Mouse (Mus musculus): ENCODE measurements around the gene Rspry1. TPM values are rescaled to one million over a fixed set of nuclear protein-coding genes. Genes with fewer than 3 reads are reported as not detected.

Rspry1 gene
- polyA plus RNA-seq, 1 experiment from 2014 or later, result 54.8 TPM

Other genes starting within 250 kb of the Rspry1 start
- gene Herpud1, start 215.5 kb upstream of the Rspry1 start, polyA plus RNA-seq (2016; fragmentation: Nextera tagmentation; extraction: Ambion mirVana), result 52.5 and 56.8 TPM in 2 replicates
- gene Nlrc5, start 167.6 kb upstream of the Rspry1 start, polyA plus RNA-seq (2016; fragmentation: Nextera tagmentation; extraction: Ambion mirVana), result 0.06 and 0.23 TPM in 2 replicates
- 10.4 and 11.9 TPM in 2 replicates for gene Cpne2, start 68.9 kb upstream of the Rspry1 start, polyA plus RNA-seq (2016; fragmentation: Nextera tagmentation; extraction: Ambion mirVana)
- gene Fam192a, start 60 bp downstream of the Rspry1 start, polyA plus RNA-seq (2016; fragmentation: Nextera tagmentation; extraction: Ambion mirVana), result 89.6 and 99.7 TPM in 2 replicates
- 205 and 223 TPM in 2 replicates for gene Arl2bp, start 64.7 kb downstream of the Rspry1 start, polyA plus RNA-seq (2016; fragmentation: Nextera tagmentation; extraction: Ambion mirVana)
- gene Pllp, start 94.3 kb downstream of the Rspry1 start, polyA plus RNA-seq (2016; fragmentation: Nextera tagmentation; extraction: Ambion mirVana), result 0.25 and 0.41 TPM in 2 replicates
- gene Ccl22, start 143.7 kb downstream of the Rspry1 start, polyA plus RNA-seq (2016; fragmentation: Nextera tagmentation; extraction: Ambion mirVana), result not detected in 2 replicates
- gene Cx3cl1, start 170.1 kb downstream of the Rspry1 start, polyA plus RNA-seq (2016; fragmentation: Nextera tagmentation; extraction: Ambion mirVana), result 10.6 and 14.2 TPM in 2 replicates
- gene Ccl17, start 208.5 kb downstream of the Rspry1 start, polyA plus RNA-seq (2016; fragmentation: Nextera tagmentation; extraction: Ambion mirVana), result not detected in 2 replicates
- gene Coq9, start 236.4 kb downstream of the Rspry1 start, polyA plus RNA-seq (2016; fragmentation: Nextera tagmentation; extraction: Ambion mirVana), result 52.6 and 55.3 TPM in 2 replicates
- gene Ciapin1, start 236.4 kb downstream of the Rspry1 start, polyA plus RNA-seq (2016; fragmentation: Nextera tagmentation; extraction: Ambion mirVana), result 169 and 178 TPM in 2 replicates

All from hindbrain, embryonic 12.5 days (tissue).